Mouse (Mus musculus): Measurements from ENCODE around the gene Tnfsf18.

Tnfsf18 gene

DNA sequence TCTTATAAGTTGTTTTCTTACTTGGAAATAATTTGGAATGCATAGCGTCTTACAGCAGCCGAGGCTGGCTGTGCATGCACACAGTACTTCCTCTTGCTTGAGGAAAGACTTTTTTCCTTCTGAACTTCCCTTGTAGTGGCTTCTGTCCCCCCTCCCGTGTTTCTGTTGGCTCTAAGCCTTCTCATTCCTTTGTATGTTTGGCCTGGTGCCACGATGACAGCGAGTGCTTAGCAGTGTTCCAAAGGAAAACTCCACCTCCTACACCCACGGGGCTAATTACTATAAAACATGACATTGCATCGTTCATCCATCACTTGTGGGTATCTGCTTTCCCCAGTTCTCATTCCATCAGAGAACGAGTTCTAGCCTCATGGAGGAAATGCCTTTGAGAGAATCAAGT lies at the start of gene Tnfsf18:
Tnfsf18 (plus strand) TSS at position 313 of the 400 bp plus-strand sequence.
- no peak for DNase-seq (ENCODE audit: low spot score)

DNA sequence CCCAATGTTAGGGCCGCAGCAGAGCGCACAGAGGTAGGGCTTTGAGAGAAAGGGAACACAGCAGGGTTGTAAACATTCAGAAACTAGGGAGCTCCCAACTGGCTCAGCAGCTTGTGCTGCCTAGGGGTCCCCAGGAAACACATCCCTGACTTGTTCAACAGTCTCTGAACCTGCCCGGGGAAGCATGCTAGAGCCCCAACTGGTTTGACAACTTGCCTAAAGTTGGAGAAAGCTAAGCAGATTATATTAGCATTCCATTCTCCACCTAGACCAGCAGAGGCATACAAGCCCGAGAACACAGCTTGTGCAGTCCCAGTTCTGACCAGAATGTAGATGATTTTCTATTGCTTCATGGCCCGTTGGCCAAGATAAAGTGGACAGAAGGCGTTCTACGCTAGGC lies 49.6 kb upstream of the Tnfsf18 start:
- no peak for DNase-seq (ENCODE audit: low spot score)

DNA sequence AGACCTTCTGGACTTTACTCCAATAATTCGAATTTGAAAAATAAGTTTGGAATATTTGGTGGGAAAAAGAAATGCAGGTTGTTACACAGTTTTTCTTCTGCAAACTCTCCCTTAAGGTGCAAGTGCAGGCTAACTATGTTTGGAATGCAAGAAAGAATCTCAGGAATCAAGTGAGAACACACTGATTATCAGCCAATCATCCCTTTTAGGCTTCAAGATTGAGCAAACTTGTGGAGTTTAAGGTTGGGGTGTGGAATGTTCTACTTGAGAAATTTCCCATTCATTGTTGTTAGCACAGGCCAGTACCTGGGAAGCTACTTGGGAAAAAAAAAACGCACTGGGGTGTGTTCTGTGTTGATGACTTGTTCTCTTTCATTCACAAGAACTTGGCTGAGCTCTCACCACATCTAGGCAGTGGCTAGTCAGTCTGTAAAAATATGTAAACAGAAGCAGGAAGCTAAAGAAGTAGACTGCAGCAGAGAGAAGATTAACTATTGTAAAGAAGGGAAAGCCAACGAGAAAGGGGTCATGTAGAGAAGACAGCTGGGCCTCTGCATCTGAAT lies 42.7 kb upstream of the Tnfsf18 start:
- no peak for DNase-seq (ENCODE audit: low spot score)

DNA sequence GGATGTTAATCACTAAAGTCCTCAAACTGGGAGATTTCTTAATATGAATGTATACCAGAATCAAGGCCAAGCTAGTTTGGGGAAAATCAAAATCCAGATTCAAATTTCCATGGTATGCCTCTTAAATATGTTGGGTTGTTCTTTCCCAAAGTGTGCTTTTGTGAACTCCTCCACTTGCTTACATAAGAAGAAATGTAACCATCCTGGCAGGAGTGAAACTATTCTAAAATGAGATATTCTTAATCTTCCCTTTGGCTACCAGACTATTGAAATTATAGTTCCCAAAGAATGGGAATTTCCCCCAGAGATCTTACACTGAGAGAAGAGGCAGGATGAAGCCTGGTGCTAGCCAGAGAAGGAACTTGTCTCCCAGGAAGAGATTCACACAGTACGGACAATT lies 42.2 kb upstream of the Tnfsf18 start:
- no peak for DNase-seq (ENCODE audit: low spot score)

DNA sequence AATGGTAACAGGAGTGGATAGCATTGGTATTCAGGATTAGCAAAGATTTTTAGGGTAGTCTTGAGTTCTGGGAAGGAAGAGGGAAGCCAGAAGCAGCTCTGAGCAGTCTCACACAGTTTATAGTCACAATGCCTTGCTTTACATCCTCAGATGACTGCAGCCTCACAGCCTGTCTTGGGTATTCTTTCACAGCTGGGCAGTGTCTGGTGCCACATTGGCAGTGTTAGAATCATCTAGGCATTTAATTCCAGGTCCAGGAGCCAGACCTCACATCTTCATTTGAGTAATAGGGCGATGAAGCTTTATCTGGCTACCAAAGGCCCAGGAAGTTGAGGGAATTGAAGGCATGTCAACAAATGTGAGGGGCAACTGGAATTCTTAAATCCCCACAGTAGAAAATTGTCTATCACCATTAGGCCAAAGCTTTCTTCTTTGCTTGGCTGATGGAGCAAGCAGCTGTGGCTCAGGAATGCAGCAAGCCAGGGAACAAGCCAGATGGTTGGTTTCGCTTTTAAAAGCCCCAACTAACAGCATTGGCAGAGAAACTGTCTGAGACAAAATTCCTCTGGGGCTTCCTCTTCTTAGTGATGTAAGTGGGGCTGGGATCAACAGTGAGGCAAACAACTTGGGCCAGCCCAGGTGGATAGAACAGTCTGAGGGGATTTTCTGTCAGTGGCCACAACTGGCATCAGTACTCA lies 30.9 kb upstream of the Tnfsf18 start:
- no peak for DNase-seq (ENCODE audit: low spot score)

DNA sequence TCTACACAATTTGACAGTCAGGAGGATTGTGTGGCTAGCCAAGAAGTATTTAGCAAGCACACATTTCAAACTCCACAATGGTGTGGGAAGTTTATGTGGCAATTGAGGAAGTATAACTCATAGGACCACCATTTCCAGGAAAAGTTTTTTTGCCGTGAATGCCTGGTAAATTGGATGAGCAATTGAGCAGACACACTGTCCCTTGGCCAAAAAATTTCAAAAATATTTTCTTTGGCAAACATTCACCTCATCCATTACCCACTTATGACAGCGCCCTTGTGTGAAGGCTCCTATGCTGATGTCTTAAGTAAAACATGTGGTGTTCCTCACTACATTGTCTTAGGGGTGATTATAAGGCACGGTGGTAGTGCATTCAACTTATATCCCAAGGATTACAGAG lies 17.2 kb upstream of the Tnfsf18 start:
- no peak for DNase-seq (ENCODE audit: low spot score)

DNA sequence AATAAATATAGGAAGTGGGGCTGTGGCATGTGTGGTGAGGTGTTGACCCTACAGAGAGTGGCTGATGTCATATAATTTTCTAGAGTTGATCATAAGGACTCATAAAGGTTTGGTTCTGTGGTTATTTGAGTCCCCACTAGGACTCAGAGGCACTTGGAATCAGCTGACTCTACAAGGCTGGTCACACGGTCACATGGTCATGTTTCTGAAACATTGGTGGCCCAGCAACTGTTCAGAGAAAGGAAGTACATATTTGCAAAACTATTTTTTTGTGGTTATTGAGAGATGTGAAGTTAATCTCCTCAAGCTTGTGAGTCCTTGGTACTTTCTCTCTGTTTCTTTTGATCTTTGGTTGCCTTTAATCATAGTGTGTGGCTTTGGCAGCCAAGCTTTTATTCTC lies 14.6 kb upstream of the Tnfsf18 start:
- no peak for DNase-seq (ENCODE audit: low spot score)

DNA sequence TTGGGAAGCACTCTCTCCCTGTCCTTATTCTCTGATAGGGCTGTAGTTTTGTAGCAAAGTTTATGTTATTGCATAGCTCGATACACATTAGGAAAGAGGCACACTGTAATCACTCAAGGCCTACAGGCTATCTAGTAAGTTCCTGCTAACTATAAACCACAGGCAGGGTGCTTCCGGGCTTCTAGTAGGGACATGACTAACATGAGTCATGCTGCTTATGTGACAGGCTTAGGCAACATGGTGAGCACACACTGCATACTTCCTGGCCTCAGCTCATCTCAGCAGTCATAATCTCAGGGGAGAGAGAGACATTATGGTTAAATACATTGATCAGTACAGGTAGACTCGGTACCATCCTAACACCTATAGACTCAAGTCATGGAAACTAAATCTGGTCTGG lies 12.2 kb upstream of the Tnfsf18 start:
- no peak for DNase-seq (ENCODE audit: low spot score)

DNA sequence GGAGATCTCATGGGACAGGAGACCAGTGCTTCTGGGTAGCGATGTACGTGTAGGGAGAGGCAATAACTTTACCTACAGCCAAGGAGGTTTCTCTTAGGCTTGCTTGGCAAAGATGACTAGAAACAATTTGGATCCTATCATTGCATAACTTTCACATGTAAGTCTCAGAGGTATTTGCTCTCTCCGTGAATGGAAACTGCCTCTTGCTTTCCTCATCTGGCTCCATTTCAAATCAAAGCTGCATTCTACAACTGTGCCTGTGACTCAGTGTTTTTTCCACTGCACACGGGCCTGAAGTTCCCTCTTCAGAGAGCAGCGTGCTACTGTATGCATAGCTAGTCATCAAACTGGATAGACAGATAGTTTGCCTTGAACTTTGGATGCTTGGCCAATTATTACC lies 7.4 kb upstream of the Tnfsf18 start:
- DNase-seq (ENCODE audit: low spot score) = no peak

DNA sequence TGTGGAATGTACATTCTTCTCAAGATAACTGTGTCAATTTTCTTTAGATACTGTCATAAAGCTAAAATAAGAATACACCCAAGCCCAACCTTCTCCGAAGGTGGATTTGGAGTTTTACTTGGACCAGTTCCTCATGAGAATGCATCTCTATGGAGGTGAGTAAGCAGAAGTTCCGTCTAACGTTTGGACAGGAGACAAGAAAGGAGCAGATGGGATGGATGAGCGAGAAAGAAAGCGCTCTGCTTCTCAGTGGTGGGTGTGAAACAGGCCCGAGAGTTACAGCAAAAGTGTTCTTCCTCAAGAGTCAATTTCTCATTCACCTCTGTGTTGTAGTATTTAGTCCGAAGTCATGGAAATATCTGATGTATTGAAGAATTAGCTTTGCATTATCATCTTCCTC lies 2.7 kb upstream of the Tnfsf18 start:
- DNase-seq (ENCODE audit: low spot score) = no peak

DNA sequence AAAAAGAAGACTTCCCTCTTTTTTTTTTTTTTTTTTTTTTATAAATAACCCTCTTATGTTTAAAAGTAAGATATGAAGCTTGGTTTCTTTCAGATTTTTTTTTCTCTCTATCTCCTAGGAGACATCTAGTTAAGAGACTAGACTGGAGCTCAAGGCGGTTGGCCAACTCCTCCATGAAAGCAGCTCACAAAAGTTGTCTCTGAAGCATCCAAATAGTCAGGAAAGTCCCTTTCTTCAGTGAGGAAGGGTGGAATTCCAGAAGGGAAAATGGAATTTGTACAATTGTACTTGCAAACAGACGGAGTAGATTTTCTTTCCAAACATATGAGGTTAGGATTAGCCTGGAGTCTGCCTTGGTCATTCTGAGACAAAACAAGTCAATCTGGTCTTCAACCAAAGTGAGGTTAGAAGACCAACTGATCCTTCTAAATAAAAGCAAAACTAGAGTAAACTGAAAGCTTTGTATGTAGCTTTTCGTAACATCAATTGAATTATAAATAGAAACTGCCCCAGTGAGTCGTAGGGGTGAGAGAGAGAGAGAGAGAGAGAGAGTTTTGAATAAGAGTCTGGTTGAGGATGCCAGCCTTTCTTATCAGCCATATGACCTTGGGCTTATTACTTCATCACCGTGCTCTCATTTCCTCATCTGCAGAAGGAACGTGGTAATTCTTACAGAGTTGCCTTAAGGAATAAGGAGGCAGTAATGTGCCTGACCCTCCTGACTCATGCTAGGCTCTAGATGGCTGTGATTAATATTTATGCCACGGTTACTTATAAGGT lies 2.6 kb downstream of the Tnfsf18 start:
- DNase-seq (ENCODE audit: low spot score) = no peak

DNA sequence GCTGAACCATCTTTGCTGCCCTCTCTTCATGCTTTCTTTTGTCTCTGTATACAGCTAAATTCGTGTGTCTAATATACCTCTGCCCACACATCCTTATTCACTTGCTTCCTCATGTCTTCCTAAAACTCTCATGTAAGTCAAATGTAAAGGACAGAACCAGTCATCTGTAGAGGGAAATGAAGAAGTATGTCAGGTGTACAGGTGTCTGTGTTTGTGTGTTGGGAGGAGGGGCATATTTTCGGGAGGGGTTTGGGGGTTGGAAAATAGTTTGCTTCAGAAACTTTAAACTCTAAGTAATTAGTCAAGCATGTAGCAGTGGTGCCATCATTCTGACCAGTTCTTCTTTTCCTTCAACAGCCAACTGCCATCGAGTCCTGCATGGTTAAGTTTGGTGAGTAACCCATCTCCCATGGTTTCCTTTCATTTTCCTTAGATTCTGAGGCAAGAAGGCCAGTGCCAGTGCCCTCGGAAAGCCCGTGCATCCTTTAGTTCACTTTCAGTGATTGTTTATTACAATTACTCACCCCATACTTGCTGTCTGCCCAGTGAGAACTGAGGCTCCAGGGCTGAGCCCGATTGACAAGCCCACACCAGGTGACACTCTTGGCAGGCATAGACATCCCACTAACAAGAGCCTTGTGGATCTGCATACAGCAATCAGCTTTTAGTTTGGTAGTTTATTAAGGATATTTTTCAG lies 5.8 kb downstream of the Tnfsf18 start:
- no peak for DNase-seq (ENCODE audit: low spot score)

DNA sequence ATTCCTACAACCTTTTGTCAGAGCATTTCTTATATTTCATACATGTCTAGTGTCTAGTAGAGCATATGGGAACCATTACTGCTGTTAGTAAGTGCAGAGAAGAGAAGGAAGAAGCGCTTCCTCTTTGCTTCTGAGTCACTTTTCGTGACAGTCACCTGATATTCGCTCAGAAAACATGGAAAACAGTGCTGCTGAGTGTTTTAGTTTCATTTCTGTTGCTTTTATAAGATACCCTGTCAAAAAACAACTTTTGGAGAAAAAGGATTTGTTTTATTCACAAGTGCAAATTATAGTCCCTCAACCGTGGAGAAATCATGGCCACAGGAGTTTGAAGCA lies 6.3 kb downstream of the Tnfsf18 start:
- no peak for DNase-seq (ENCODE audit: low spot score)

DNA sequence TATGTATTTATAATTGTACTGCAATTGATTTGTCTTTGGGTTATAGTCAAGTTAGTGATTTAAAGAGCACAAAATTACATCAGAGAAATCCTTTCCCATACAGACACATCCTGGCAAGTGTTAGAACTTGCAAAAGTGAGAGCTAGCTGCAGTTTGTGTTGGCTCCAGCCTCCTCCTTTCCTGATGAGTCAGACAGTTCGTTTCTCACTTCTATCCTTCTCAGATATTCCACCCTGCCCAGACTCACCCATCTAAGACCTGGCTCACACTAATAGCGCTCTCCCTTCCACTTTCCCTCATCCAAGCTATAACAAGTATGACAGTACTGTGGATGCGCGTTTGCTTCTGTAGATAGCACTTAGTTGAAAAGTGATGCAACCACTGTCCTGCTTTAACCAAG lies 11.9 kb downstream of the Tnfsf18 start:
- DNase-seq (ENCODE audit: low spot score) = no peak

DNA sequence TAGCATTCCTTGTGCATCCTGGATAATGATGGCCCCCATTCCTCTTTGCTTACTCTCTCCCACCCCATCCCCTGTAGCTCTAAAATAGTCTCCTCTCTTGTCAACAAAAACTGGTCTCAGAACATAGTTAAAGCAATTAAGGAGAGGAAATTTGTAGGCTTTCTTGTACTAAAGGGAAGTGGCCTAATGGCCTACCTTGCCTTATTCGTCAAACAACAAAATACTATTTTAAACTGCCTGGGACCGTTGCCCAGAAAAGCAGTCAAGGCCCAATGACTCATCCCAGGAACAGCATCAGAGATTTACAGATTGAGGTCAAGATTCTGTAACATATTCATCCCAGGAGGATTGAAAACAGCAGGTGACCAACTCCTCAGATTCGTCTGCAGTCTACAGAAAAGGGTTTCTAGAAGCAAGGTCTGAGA lies 13.2 kb downstream of the Tnfsf18 start:
- no peak for DNase-seq (ENCODE audit: low spot score)

DNA sequence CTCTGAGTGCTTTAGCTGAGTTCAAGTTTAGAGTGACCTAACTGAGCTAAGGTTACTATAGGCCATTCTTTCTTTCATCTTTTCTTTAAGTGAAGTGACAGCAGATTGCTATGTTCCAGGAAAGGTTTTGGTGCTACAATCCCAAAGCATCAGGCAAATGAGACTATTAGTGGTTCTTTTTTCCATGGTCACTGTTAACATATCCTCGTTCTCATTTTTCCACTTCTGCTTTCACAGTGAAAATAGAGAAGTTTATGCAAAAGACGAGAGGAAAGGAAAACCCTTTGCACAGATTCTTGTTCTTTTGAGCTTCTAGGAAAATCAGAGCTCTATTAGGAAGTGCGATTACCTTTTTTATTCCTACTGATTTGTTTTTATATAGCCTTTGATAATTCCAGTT lies 22.9 kb downstream of the Tnfsf18 start:
- DNase-seq (ENCODE audit: low spot score) = no peak

DNA sequence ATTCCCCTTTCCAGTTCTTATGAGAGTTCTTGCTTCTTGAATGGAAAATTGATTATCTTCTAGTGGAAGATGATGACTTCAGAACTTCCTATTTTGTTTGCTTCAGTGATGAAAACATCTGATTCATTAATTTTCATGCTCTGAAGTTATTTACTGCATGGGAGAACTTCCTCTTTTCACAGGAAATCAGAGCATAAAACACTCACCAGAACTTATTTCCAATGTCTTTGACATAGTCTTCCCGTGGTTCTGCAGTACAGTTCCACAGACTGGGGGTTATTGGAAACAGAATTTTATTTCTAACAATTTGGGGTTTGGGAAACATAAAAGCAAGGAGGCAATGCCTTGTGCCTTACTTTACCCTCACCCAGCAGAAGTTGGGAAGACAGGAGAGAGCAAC lies 25.8 kb downstream of the Tnfsf18 start:
- DNase-seq (ENCODE audit: low spot score) = no peak

DNA sequence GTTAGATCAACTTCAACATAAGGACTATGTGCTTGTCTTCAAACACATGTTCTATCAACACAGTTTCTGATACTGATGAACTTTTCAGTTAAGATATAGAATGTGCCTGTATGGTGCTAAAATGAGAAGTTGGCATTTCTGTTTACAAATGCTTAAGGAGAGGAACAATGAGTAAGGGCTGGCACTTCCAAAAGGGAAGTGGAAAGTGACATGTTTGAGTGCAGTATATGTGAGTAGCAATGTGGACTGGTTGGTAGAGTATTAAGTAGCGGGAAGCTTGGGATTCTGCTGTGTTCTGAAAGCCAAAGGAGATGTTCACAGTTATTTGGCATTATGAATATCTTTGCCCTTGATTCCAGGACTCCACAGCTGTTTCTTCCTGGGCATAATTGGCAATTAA lies 33.7 kb downstream of the Tnfsf18 start:
- no peak for DNase-seq (ENCODE audit: low spot score)

DNA sequence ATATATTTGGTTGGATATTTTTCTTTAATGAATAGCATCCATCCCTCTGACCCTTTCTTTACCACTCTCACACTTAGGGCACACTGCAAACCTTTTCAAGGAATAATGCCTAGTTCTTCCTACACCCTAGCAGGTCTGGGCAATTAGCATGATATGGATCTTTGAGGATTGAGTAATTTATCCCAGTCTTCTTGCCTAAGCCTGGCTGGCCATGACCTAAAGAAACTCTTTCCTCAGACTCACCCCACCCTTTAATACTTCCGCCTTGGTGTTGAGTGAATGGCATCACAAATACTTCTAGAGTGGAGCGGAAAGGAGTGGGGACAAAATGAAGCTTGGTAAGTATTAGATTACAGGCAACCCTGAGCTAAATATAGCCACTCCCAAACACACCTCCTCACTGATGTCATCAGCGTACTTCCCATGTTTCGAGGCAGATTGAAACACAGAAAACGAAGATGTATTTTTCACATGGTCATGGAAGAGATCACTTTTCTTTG lies 56.2 kb downstream of the Tnfsf18 start:
- no peak for DNase-seq (ENCODE audit: low spot score)

DNA sequence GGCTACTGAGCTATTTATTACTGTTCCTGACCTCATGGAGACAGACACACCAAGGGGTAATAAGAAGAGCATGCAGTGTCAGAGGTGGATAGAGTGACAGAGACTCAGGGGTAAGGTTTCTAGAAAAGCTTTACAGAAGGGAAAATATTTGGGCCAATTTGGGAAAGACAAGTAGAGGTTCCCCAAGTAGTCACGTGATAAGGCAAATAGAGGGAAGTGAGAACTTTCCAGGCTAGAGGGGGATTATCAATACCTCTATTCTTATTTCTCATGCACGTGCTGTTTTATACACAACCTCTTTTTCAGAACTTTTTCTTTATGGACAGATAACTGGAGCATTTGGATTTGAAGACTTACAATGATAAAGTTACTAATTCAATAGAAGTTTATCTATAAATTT lies 57.6 kb downstream of the Tnfsf18 start:
- DNase-seq (ENCODE audit: low spot score) = no peak
